Mouse (Mus musculus) mouse embryonic stem cell (cell line): ENCODE data around the gene Prelp.

Experiments used
- in situ Hi-C, 2 experiments: fragments of 300-500 bp; cut with MboI; formaldehyde crosslinking; loops; 1 replicate in 1 of 2; 3 replicates in 1 of 2; pipeline ENCODE4 v1.14.3; 2019 to 2020; ENCODE audit warnings: low sequenced_read_pairs in 2 of 2, low pct_unique_long_range_greater_than_20kb in 1 of 2, mixed read lengths in 1 of 2; ENCODE audit not compliant: unreplicated experiment in 1 of 2

Prelp gene

GRCm38 (mm10) chr1:133911008-133911407 is 10.2 kb downstream of the Prelp start:
- in situ Hi-C loops: loop anchor here (5.0 to 10.0 kb wide), 2 partner anchors 134 to 136 kb away; no protein-coding TSS in a partner anchor

GRCm38 (mm10) chr1:133910108-133910507 is 11.1 kb downstream of the Prelp start:
- in situ Hi-C loops: loop anchor here (5.0 to 10.0 kb wide), 2 partner anchors 135 to 137 kb away; no protein-coding TSS in a partner anchor

- in situ Hi-C loops: no loop called here
Measured at GRCm38 (mm10) chr1:133908659-133909575, 12.3 kb downstream of the Prelp start.

GRCm38 (mm10) chr1:133907949-133908658 is 13.1 kb downstream of the Prelp start, which contains the start of gene Optc:
Optc (minus strand) TSS chr1:133907999.
- in situ Hi-C loops: no loop called here

GRCm38 (mm10) chr1:133906420-133906819 is 14.8 kb downstream of the Prelp start:
- in situ Hi-C loops: no loop called here

GRCm38 (mm10) chr1:133900825-133901224 is 20.4 kb downstream of the Prelp start:
- in situ Hi-C loops: loop anchor here (5.0 kb wide), 1 partner anchor 164 kb away; no protein-coding TSS in a partner anchor

GRCm38 (mm10) chr1:133899043-133899542 is 22.1 kb downstream of the Prelp start:
- in situ Hi-C loops: loop anchor here in 1 of 2 experiments (10.0 kb wide), 1 partner anchor 94 kb away; the partner anchor contains the start of gene Atp2b4

GRCm38 (mm10) chr1:133897293-133897692 is 23.9 kb downstream of the Prelp start:
- in situ Hi-C loops: loop anchor here in 1 of 2 experiments (10.0 kb wide), 1 partner anchor 92 kb away; the partner anchor contains the start of gene Atp2b4

- in situ Hi-C loops: loop anchor here in 1 of 2 experiments (10.0 kb wide), 1 partner anchor 87 kb away; the partner anchor contains the start of gene Atp2b4
Measured at GRCm38 (mm10) chr1:133891489-133891888, 29.7 kb downstream of the Prelp start.

GRCm38 (mm10) chr1:133889949-133890598 is 31.1 kb downstream of the Prelp start:
- in situ Hi-C loops: loop anchor here in 1 of 2 experiments (10.0 kb wide), 1 partner anchor 85 kb away; the partner anchor contains the start of gene Atp2b4

- in situ Hi-C loops: no loop called here
Measured at GRCm38 (mm10) chr1:133887538-133888250, 33.5 kb downstream of the Prelp start.

GRCm38 (mm10) chr1:133887044-133887443 is 34.2 kb downstream of the Prelp start:
- in situ Hi-C loops: no loop called here

GRCm38 (mm10) chr1:133886431-133886830 is 34.8 kb downstream of the Prelp start:
- in situ Hi-C loops: no loop called here

GRCm38 (mm10) chr1:133885811-133886210 is 35.4 kb downstream of the Prelp start:
- in situ Hi-C loops: no loop called here

- in situ Hi-C loops: no loop called here
Measured at GRCm38 (mm10) chr1:133884746-133885145, 36.5 kb downstream of the Prelp start.

GRCm38 (mm10) chr1:133884090-133884489 is 37.1 kb downstream of the Prelp start:
- in situ Hi-C loops: no loop called here

- in situ Hi-C loops: no loop called here
Measured at GRCm38 (mm10) chr1:133882283-133883217, 38.7 kb downstream of the Prelp start.
